Mouse (Mus musculus) heart, adult 18-20 months (tissue): ENCODE data around the gene 1810024B03Rik. TPM values are rescaled to one million over a fixed set of nuclear protein-coding genes. Genes with fewer than 3 reads are reported as not detected.
A peak's percentile ranks its signal among the peaks of the same experiment; 100 is the strongest.
"Not testable (repeated sequence)": the region's sequence is repeated elsewhere in the genome, so short reads cannot be mapped to it uniquely, and the experiment has no call there.

Source experiments
- DNase-seq, 2 experiments: peaks; one replicate each; pipeline ENCODE4 v3.0.0; 2021 to 2022; ENCODE audit warnings: mixed read lengths in 1 of 2
- long read RNA-seq, 2 experiments: library from polyadenylated mRNA; stranded (forward); transcript quantifications; one replicate each; pipeline ENCODE4 v2.0.0; 2021
- total RNA-seq, 2 experiments: library from RNA; stranded (reverse); gene quantifications; 2 replicates each; pipeline ENCODE4 v1.2.3; 2021

The 1810024B03Rik gene
- total RNA-seq = under 1 TPM; 0.23 to 0.32 TPM
- long read RNA-seq, experiment 1, partial matches to known transcripts = 0 of 1 reads
- long read RNA-seq, experiment 1, other reads (novel, unspliced or antisense) = 0 of 1 reads
- long read RNA-seq, experiment 2, partial matches to known transcripts = 0 of 1 reads
- long read RNA-seq, experiment 2, other reads (novel, unspliced or antisense) = 0 of 1 reads

DNA sequence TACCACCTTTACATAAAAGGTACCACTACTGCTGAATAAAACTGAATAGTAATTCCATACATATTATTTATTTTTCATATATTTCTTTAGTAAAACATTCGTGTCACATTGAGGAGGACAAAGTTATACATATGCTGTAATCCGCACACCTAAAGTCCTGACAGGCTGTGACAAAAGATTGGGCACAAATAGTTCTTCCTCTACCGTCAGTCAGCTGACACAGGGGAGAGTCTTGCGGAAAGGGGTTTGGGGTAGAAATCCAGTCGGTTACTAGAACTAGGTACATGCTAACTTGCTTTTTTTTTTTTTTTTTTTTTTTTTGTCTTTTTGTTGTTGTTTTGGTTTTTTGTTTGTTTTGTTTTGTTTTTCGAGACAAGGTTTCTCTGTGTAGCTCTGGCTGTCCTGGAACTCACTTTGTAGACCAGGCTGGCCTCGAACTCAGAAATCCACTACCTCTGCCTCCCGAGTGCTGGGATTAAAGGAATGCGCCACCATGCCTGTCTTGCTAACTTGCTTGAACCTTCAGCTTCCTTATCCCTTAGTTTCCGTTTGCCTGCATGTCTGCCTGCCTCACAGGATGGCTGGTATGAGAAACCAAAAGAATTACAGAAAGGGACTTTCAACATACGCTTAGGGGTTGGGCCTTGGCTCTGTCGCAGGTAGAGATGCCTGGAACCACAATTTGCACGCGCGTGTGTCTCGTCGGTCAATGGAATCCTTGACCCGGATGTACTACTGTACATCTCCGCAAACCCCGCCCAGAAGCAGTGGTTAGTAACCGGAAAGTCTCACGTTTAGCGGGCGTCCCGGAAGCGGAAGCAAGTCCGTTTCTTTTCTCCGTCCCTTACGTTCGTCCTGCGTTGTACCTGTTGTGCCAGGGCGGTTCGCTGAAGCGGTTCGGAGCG is at the start of gene 1810024B03Rik, which contains the start of gene Snrnp200:
TSS of gene 1810024B03Rik (minus strand) at position 734 of the 905 bp plus-strand sequence.
TSS of gene Snrnp200 (plus strand) at position 840 of the 905 bp plus-strand sequence.
- peak; percentile 96 to 97 for DNase-seq

DNA sequence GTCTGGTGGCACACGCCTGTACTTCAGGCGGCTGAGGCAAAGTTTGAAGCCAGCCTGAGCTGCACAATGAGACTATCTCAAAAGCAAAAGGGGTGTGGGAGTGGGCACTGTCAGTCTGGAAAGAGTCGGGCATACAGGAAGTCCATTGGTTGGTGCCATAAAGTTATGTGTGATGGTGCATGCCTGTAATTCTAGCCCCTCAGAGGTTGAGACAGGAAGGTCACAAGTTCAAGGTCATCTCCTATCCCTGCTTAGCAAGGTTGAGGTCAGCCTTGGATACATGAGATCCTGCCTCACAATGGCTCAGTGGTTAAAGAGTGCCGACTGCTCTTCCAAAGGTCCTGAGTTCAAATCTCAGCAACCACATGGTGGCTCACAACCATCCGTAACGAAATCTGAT is 47.2 kb upstream of the 1810024B03Rik start:
- no peak for DNase-seq

DNA sequence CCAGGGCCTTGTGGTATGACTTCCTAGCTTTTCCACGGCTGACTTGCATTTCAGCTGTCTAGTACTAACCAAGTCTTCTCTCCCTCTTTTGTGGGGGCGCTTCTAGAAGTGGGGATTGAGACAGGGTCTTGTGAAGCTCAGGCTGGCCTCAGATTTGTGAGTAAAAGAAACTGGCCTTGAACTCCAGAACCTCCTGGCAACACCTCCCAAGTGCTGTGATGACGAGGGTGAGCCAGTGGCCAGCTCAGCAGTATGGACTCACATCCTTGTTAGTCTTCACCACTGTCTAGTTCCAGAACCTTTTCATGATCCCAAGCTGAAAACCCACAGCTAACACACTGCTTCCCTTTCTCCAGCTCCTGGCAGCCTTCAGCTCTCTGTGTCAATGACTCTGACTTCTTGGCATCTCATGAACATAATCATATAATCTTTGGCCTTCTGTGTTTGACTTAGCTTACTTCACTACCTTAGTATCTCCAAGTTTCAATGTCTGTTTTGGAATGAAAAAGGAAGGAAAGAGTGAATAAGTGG is 46.6 kb upstream of the 1810024B03Rik start:
- DNase-seq = no peak

DNA sequence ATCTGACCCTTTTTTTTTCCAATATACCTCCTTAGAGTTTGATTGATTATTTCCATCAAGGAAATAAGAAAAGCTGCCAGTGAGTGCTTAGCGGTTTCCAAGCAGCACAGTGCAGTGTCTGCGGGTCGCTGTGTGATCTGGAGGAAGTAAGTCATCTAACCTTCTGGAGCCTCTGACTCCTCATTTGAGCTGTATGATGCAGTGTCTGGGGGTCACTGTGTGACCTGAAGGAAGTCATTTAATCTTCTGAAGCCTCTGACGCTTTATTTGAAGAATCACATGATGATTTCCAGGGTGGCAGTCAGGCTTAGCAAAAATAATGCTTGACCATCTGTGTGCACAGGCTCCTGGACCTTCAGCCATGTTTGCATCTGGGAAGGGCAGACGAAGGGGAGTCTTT is 44.7 kb upstream of the 1810024B03Rik start:
- DNase-seq = no peak

DNA sequence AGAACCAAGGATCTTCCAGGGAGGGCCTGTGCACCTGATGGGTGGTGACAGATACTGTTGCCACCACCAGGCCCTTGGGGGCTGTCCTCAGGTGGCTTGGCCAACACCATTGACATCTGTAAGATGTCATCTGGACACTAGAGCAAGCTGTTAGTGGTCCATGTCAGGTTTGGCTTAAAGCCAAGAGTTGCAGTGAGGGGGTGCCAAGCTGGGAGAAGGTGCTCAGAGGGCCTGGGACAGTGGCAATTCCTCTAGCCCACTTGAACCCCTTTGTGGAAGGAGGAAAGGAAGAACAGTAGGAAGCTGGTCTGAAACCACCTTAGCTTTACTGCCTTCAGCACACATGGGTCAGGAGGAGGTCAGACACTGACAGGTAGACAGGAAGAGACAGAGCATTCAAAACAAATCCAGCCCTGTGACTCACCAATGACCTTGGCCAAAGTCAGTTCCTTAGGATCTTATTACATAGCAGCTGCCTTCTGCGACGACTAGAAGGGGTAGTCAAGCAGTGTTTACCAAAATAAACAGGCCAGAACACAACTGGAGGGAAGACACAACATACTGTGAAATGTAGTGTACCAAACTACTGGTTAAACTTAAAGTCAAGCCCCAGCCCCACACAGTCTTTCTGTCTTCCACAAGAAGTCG is 43.9 kb upstream of the 1810024B03Rik start:
- DNase-seq = no peak

DNA sequence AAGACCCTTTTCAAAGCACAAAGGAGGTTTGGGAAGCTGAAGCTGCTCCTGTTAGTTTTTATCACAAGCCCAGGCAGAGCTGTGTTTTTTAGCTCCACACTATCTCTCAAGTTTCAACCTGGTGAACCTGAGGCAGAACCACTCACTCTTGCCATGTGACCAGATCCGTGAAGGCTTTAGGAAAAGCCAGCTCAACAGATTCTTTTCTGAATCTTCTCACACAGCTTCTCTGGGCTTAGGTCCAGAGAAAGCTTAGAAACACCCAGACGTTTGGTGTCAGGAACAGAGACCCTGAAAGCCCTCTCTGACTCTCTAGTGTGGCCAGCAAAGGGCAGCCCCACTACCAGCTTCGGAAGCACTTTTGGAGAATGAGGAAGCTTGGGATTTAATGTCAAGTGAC is 43.4 kb upstream of the 1810024B03Rik start:
- DNase-seq = no peak

DNA sequence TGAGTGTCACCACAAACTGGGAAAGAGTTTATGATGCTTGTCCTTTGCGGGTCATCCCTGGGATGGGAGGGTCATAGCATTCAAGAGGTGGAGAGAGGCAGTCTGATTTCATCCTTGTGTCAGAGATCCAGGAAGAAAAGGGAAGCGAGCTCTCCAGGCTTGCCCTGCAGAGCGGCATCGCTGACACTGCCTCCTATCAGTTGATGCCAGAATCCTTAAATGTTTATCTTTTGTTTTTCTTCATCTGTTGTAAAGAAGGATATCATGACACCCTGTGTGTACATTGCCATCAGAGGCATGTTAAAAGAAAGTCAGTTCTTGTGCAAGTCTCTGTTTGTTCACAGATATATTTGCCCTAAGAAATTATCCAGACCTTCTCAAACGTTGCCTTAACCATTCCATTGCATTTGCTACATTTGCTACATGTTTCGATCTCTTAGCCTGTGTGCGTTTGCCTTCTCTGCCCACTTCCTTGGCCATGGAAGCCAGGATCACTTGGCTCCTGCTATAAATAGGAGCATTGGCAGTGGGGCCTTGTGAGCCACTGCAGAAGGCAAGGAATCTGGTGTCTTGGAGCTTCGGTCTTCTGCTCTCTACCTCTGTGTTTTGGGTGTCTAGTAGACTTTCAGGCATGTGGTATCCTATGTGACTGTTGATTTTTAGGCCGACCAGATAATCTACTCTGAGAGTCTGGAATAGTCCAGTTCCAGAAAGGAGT is 42.4 kb upstream of the 1810024B03Rik start:
- DNase-seq = peak; percentile 23 to 39

DNA sequence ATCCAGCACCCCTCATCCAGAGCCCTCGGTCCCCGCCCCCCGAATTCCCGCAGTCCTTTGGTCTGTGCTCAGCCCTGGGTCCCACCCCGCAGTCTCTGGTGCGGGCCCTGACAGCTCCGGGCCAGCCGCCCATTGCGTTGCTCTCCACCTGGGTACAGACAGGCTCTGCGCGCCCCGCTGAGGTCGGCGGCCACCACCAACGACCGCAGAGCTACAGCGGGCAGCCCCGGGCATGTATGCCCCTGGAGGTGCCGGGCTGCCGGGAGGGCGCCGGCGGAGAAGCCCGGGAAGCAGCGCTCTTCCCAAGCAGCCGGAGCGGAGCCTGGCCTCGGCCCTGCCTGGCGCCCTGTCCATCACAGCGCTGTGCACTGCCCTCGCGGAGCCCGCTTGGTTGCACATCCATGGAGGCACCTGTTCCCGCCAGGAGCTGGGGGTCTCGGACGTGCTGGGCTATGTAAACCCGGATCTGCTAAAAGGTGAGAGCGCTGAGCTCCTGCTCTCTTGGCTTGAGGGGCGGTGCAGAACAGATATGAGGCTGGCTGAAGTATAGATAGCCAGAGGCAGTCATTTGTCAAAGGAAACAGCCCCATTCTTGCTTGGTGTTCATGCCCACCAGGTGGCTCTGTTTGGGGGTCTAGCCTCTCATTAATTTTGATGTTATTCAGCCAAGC is 40.4 kb upstream of the 1810024B03Rik start:
- DNase-seq = peak; percentile 37 to 41

DNA sequence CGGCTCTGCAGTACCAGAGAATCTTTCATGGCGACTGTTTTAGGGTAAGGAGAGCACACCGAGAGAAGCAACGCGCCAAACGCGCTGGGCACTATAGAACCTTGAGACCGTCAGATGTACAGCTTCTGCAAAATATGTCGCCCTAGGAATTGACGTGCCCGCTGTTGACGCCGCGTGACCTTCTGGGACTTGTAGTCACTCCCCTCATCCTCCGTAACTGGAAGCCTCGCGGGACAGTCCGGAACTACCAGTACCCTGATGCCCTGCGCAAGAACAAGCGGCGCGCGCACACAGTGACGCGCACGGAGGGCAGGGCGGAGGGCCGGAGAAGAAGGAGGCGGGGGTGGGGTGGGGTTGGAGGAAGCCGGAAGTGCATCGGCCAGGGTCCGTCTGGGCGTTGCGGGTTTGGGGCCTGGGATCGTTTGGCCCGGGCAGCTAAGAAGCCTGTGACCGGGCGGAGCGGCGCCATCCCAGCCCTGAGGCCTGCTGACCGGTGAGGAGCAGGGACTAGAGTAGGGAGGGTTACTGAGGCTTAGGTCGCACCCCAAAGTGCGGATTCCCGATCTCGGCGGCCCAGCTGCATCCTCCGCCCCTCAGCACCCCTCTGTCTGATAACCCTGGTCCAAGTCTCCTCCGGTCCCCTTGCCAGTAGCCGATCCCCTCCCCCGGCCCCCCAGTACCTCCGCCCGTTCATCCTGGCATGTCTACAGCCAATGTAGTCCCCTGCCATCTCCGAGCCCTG is 39.7 kb upstream of the 1810024B03Rik start, which contains the start of the genes Ciao1 and Tmem127:
TSS of gene Ciao1 (minus strand) at position 225 of the 742 bp plus-strand sequence.
TSS of gene Tmem127 (plus strand) at position 317 of the 742 bp plus-strand sequence.
- peak; percentile 97 to 99 for DNase-seq

DNA sequence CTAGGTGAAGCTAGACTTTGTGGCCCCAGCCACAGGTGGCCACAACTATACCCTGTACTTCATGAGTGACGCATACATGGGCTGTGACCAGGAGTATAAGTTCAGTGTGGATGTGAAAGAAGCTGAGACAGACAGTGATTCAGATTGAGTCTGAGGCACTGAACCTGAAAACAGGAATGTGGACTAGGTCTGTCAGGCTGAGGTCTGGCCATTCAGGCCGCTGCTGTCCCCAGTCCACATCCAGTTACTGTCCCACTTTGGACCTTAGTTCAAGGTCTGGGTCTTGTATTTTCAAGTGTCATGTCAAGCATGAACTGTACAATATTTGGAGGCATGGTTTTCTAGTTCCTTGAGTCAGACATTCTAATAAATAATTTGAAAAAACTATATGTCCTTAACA is 32.0 kb upstream of the 1810024B03Rik start:
- no peak for DNase-seq

DNA sequence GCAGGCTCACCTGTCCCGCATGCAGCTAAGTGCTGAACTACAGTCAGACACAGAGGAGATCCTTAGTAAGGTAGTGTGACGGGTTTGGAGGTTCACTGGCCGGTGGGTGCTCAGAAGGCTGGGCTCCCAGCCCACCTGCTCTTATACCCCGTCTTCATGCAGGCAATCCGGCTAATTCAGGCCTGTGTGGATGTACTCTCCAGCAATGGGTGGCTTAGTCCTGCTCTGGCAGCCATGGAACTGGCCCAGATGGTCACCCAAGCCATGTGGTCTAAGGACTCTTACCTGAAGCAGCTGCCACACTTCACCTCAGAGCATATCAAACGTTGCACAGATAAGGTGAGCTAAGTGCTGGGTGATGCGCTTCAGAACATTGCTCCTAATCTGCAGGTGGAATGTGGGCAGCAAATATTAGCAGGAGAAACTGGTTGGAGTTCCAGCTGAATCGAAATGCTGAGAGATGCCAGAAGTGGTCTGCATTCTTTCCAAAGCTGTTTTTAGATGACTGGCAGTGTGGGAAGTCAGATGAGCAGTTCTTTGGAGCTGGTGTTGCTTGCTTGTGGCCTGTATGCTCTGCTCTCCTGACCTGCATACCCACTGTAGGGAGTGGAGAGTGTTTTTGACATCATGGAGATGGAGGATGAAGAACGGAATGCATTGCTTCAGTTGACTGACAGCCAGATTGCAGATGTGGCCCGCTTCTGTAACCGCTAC is 30.0 kb upstream of the 1810024B03Rik start:
- no peak for DNase-seq

DNA sequence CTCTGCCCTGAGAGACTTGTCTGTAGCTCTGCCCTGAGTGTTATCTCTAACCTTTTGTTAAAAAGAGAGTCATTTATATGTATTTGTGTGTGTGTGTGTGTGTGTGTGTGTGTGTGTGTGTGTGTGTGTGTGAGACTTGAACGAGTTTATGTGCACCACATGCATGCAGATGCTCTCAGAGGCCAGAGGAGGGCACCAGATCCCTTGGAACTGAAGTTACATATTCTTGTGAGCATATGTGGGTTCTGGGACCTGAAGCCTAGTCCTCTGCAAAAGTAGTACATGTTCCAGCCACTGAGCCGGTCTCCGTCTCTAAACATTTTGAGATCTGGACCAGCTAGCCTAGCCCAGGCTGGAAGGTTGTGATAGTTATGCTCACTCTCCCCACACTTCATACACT is 17.2 kb upstream of the 1810024B03Rik start:
- DNase-seq = no peak

DNA sequence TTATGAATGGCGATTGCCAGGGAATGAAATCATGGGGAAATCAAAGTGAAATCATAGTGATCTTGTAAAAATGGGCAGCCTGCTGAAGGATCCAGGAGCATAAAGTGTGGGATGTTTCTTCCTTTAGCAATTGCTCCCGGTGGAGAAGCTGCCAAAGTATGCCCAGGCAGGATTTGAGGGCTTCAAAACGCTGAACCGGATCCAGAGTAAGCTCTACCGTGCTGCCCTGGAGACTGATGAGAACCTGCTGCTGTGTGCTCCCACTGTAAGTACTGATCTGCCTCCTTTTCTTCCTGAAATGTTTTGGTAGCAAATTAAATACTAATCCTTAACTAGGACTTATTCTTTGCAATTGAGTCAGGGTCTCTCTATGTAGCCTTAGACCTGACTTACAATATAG is 9.7 kb upstream of the 1810024B03Rik start:
- DNase-seq = no peak

DNA sequence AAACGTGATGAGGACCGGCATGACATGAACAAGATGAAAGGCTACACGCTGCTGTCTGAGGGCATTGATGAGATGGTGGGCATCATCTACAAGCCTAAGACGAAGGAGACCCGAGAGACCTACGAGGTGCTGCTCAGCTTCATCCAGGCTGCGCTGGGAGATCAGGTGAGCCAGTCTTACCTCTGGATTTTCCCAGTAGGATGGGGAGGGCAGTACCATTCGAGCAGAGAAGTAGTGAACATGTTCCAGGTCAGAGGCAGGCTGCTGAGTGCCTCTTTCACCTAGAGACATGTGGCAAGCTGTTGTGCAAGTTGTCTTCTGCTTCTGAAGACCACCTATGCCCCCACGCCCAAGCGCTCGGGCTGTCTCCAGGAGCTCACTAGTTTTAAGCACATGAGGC is 2.6 kb upstream of the 1810024B03Rik start:
- no peak for DNase-seq

DNA sequence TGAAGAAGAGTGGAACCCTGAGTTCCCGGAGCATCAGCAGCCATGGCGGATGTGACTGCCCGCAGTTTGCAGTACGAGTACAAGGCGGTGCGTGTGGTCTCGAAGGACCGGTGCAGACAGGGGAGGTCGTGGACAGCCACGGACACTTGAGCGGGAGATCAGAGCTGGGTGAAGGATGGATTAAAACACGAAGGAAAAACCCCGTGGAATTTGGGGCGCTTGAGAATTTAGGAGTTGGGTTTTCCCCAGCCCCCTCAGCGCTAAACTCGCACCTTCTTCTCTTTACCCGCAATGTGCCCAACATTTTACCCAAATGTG is 331 bp upstream of the 1810024B03Rik start:
- DNase-seq = no peak

DNA sequence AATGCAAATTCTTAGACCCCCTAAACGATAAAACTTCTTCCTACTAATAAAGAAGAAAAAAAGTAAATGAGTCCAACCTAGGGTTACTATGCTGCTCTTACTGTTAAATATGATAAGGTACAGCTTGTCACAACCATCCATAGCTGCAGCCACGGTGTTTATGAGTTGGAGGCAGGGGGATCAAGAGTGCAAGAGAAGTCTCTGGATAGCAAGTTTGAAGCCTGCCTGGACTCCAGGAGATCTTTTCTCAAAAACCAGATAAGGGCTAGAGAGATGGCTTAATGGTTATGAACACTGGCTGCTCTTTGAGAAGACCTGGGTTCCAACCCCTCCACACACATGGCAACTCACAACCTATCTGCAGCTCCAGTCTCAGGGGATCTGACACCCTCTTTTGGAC is 1.2 kb downstream of the 1810024B03Rik start:
- no peak for DNase-seq

DNA sequence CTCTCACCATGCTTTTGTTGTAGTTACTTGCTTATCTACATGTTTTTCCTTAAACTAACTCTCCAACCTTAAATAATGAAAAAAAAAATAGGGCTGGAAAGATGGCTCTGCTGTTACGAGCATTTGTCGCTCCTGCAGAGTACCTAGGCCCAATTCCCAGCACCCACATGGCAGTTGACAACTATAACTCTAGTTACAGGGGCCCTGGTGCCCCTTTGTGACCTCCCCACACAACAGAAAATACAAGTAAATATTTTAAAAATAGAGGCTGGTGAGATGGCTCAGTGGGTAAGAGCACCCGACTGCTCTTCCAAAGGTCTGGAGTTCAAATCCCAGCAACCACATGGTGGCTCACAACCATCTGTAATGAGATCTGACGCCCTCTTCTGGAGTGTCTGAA is 2.1 kb downstream of the 1810024B03Rik start:
- DNase-seq = not testable (repeated sequence)

DNA sequence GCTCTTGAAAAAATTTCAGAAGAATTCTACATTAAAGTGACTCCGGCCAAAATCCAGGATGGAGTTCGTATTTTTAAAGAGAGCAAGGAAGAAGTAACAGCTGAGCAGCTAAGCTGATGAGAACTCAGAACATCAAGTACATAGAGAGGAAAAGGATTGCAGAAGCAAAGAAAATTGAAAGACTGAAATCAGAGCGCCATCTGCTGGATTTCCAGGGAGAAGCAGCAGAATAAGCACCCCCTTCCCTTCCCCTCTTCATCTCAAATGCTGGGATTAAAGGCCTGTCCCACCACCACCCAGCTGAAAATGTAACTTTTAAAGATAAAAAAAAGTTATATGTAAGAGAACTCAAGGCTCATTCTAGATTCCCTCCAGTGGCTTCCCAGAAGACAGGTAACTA is 3.1 kb downstream of the 1810024B03Rik start:
- DNase-seq = peak; percentile 54 to 81

DNA sequence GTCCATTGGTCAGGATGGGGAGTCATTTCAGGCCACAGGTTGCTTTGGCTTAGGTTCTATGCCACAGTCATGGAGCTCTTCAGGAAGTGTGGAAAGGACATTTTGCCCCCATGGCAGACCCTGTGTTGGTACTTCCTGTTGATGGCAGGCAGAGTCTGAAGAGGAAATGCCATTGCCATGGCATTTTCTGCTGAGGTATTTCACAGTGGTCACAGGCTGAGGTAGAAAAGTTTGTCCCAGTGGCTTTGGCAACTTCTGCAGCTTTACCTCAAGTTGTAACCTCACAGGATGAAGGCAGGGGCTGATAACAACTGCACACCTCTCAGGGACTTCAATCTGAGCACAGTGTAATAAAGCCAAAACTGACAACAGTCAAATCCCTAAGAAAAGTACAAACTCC is 18.5 kb downstream of the 1810024B03Rik start:
- DNase-seq = no peak
